Mouse (Mus musculus) hindbrain, postnatal 0 days (tissue): ENCODE measurements at regions not wholly inside any gene's neighbourhood (a gene's known extent, or its start where the extent isn't known, plus 50 kb on each side); places are given as distances from the start of the nearest gene placed in this dataset.

Experiments used
- ATAC-seq: fragments of 200-750 bp; cut with Nextera tagmentation; 2 replicates; pipeline ENCODE4 v1.8.0; 2017; ENCODE audit warnings: mild to moderate bottlenecking, moderate TSS enrichment, moderate library complexity
- DNase-seq: peaks from one replicate; pipeline ENCODE4 v3.0.0-alpha.2; 2015; ENCODE audit warnings: low spot score
- H3K27ac ChIP-seq: fragments of 300-500 bp; sonication (generic); 2 replicates; pipeline ENCODE4 v1.5.1; 2014; ENCODE audit warnings: mild to moderate bottlenecking
- H3K27me3 ChIP-seq: fragments of 300-500 bp; sonication (generic); 2 replicates; pipeline ENCODE4 v1.6.1; 2014; ENCODE audit warnings: low read length, mixed read lengths; ENCODE audit not compliant: insufficient read depth
- H3K36me3 ChIP-seq: fragments of 300-500 bp; sonication (generic); 2 replicates; pipeline ENCODE4 v1.6.1; 2014; ENCODE audit warnings: low read length, mixed read lengths; ENCODE audit not compliant: insufficient read depth
- H3K4me1 ChIP-seq: fragments of 300-500 bp; sonication (generic); 2 replicates; pipeline ENCODE4 v1.6.1; 2014; ENCODE audit warnings: antibody characterized with exemption, low read length, mixed read lengths; ENCODE audit not compliant: insufficient read depth
- H3K4me2 ChIP-seq: fragments of 300-500 bp; sonication (generic); 2 replicates; pipeline ENCODE4 v1.6.1; 2014; ENCODE audit warnings: low read depth, mild to moderate bottlenecking, low read length, moderate library complexity, mixed read lengths
- H3K4me3 ChIP-seq: fragments of 300-500 bp; sonication (generic); 2 replicates; pipeline ENCODE4 v1.5.1; 2014; ENCODE audit warnings: low read length
- H3K9ac ChIP-seq: fragments of 300-500 bp; sonication (generic); replicated peaks from 2 replicates; pipeline ENCODE4 v1.6.1; 2014; ENCODE audit warnings: mild to moderate bottlenecking, low read length, moderate library complexity, mixed read lengths
- H3K9me3 ChIP-seq: fragments of 300-500 bp; sonication (generic); 2 replicates; pipeline ENCODE4 v1.6.1; 2016; ENCODE audit warnings: low read length, mixed read lengths
- CTCF ChIP-seq: IDR thresholded peaks from 2 replicates; pipeline ENCODE4 v1.5.1; 2016; ENCODE audit warnings: antibody characterized with exemption, control low read depth, low read depth
- WGBS: fragments of 180-500 bp; shearing (Covaris S2); extraction: QIAGEN DNeasy Blood & Tissue Kit; methylation state at CpG from one replicate; pipeline ENCODE4 v1.1.7; 2014; 5-methylcytosine and 5-hydroxymethylcytosine counted together

GRCm38 (mm10) chr16:87130733-87131640 is 223.0 kb upstream of the N6amt1 start:
- Histone ChIP-seq H3K4me3 (no peak overlapping the region), H3K9me3 (no peaks in the 10 kb centered on the region), H3K27ac (no peak overlapping the region), H3K27me3 (no peaks in the 10 kb centered on the region), H3K9ac (no peak overlapping the region), H3K36me3 (no peaks in the 10 kb centered on the region), H3K4me1 (no peaks in the 10 kb centered on the region), H3K4me2 (no peak overlapping the region)
- ATAC-seq (no peak), DNase-seq (no peak)
- 64% methylated on average over 12 of the region's 12 CpGs for WGBS
- no peak for TF ChIP-seq CTCF

GRCm38 (mm10) chr16:87129021-87129420 is 225.0 kb upstream of the N6amt1 start:
- 88% methylated on average over 3 of the region's 3 CpGs for WGBS
- DNase-seq: no peak
- ATAC-seq: no peak
- Histone ChIP-seq H3K4me1 (no peaks in the 10 kb centered on the region), H3K27ac (no peak overlapping the region), H3K4me2 (peak overlapping the region; percentile 38; the same call in 1 of the 2 replicates), H3K27me3 (no peaks in the 10 kb centered on the region), H3K4me3 (no peak overlapping the region), H3K9ac (no peak overlapping the region), H3K9me3 (no peaks in the 10 kb centered on the region), H3K36me3 (no peaks in the 10 kb centered on the region)
- TF ChIP-seq CTCF: no peak

GRCm38 (mm10) chr16:87128230-87128629 is 225.8 kb upstream of the N6amt1 start:
- no peaks in the 10 kb centered on the region for H3K4me1 ChIP-seq
- H3K9me3 ChIP-seq: no peaks in the 10 kb centered on the region
- no peak overlapping the region for H3K27ac ChIP-seq
- peak; percentile 70 for ATAC-seq
- no peak overlapping the region for H3K9ac ChIP-seq
- WGBS: 53% methylated on average over 13 of the region's 13 CpGs
- H3K27me3 ChIP-seq: no peaks in the 10 kb centered on the region
- H3K4me2 ChIP-seq: peak overlapping the region; percentile 38
- no peak for TF ChIP-seq CTCF
- peak overlapping the region; percentile 1; the same call in 1 of the 2 replicates for H3K4me3 ChIP-seq
- peak; percentile 60 for DNase-seq
- no peaks in the 10 kb centered on the region for H3K36me3 ChIP-seq

GRCm38 (mm10) chr16:87124519-87124918 is 229.5 kb upstream of the N6amt1 start:
- no peak for DNase-seq
- no peaks in the 10 kb centered on the region for H3K36me3 ChIP-seq

GRCm38 (mm10) chr16:87103599-87103998 is 250.4 kb upstream of the N6amt1 start:
- Histone ChIP-seq H3K4me1 (no peaks in the 10 kb centered on the region), H3K27ac (no peak overlapping the region), H3K27me3 (no peaks in the 10 kb centered on the region), H3K9ac (no peak overlapping the region), H3K4me3 (no peak overlapping the region), H3K9me3 (no peaks in the 10 kb centered on the region), H3K36me3 (no peaks in the 10 kb centered on the region), H3K4me2 (no peak overlapping the region)
- ATAC-seq: no peak
- 83% methylated on average over 2 of the region's 2 CpGs for WGBS
- DNase-seq: no peak
- TF ChIP-seq CTCF: no peak

More at GRCm38 (mm10) chr16:87124519-87124918, 229.5 kb upstream of the N6amt1 start:
- Histone ChIP-seq H3K4me3 (no peak overlapping the region), H3K9me3 (no peaks in the 10 kb centered on the region), H3K4me2 (no peak overlapping the region), H3K27me3 (no peaks in the 10 kb centered on the region), H3K27ac (no peak overlapping the region), H3K9ac (no peak overlapping the region), H3K4me1 (no peaks in the 10 kb centered on the region)
- no peak for TF ChIP-seq CTCF
- WGBS: 90% methylated on average over 7 of the region's 7 CpGs
- ATAC-seq: no peak

GRCm38 (mm10) chr16:87102057-87102456 is 251.9 kb upstream of the N6amt1 start:
- Histone ChIP-seq H3K4me3 (no peak overlapping the region), H3K36me3 (no peaks in the 10 kb centered on the region), H3K4me2 (no peak overlapping the region), H3K27ac (no peak overlapping the region), H3K27me3 (no peaks in the 10 kb centered on the region), H3K4me1 (no peaks in the 10 kb centered on the region), H3K9ac (no peak overlapping the region), H3K9me3 (no peaks in the 10 kb centered on the region)
- TF ChIP-seq CTCF: no peak
- ATAC-seq (no peak), DNase-seq (no peak)

GRCm38 (mm10) chr16:87092011-87092410 is 262.0 kb upstream of the N6amt1 start:
- DNase-seq (no peak), ATAC-seq (no peak)
- TF ChIP-seq CTCF: no peak
- Histone ChIP-seq H3K36me3 (no peaks in the 10 kb centered on the region), H3K9ac (no peak overlapping the region), H3K4me1 (no peaks in the 10 kb centered on the region), H3K27me3 (no peaks in the 10 kb centered on the region), H3K4me2 (no peak overlapping the region), H3K27ac (no peak overlapping the region), H3K4me3 (no peak overlapping the region), H3K9me3 (no peaks in the 10 kb centered on the region)
- 74% methylated on average over 2 of the region's 2 CpGs for WGBS
